Mouse (Mus musculus) testis, adult 2 months (tissue): Measurements from ENCODE around the gene Dtnbp1.

Source experiments
- CTCF ChIP-seq: fragments of 200-500 bp; IDR thresholded peaks from 2 replicates; pipeline ENCODE4 v1.5.1; 2012; ENCODE audit warnings: low read depth, mild to moderate bottlenecking, inconsistent platforms, low read length, moderate library complexity; ENCODE audit not compliant: control insufficient read depth, insufficient read depth, insufficient replicate concordance
- POLR2A ChIP-seq: fragments of 200-500 bp; IDR thresholded peaks from 2 replicates; pipeline ENCODE4 v1.6.1; 2012; ENCODE audit warnings: low read depth, mild to moderate bottlenecking, inconsistent platforms, low read length, moderate library complexity; ENCODE audit not compliant: control insufficient read depth

GRCm38 (mm10) chr13:45005861-45006260 is 3.9 kb upstream of the Dtnbp1 start:
- TF ChIP-seq CTCF (no peak), POLR2A (no peak)
